Mouse (Mus musculus): ENCODE data around the gene Trip11.
A peak's percentile ranks its signal among the peaks of the same experiment; 100 is the strongest.
"Not testable (repeated sequence)": the region's sequence is repeated elsewhere in the genome, so short reads cannot be mapped to it uniquely, and the experiment has no call there.

Gene Trip11

GRCm38 (mm10) chr12:101912626-101913490 lies at the start of gene Trip11:
Gene Trip11 (minus strand): TSS chr12:101913267.
- peak; percentile 93 to 95 for DNase-seq

- DNase-seq, result not testable (repeated sequence)
Measured at GRCm38 (mm10) chr12:101958960-101959780, 46.1 kb upstream of the Trip11 start.

GRCm38 (mm10) chr12:101958556-101958955 lies 45.5 kb upstream of the Trip11 start:
- no peak for DNase-seq

- peak; percentile 96 to 99 for DNase-seq
Measured at GRCm38 (mm10) chr12:101957942-101958544, 45.0 kb upstream of the Trip11 start, which contains the start of gene Atxn3. Gene Atxn3 (minus strand): TSS chr12:101958246.

GRCm38 (mm10) chr12:101957079-101957941 lies 44.2 kb upstream of the Trip11 start:
- no peak for DNase-seq

- not testable (repeated sequence) for DNase-seq
Measured at GRCm38 (mm10) chr12:101955821-101956220, 42.8 kb upstream of the Trip11 start.

- no peak for DNase-seq
Measured at GRCm38 (mm10) chr12:101948801-101949200, 35.7 kb upstream of the Trip11 start.

- DNase-seq, result no peak
Measured at GRCm38 (mm10) chr12:101947986-101948385, 34.9 kb upstream of the Trip11 start.

GRCm38 (mm10) chr12:101937572-101937971 lies 24.5 kb upstream of the Trip11 start:
- no peak for DNase-seq

- DNase-seq, result no peak
Measured at GRCm38 (mm10) chr12:101935223-101935622, 22.2 kb upstream of the Trip11 start.

- DNase-seq, result no peak
Measured at GRCm38 (mm10) chr12:101928423-101928822, 15.4 kb upstream of the Trip11 start.

- no peak for DNase-seq
Measured at GRCm38 (mm10) chr12:101922313-101922712, 9.2 kb upstream of the Trip11 start.

GRCm38 (mm10) chr12:101919847-101920246 lies 6.8 kb upstream of the Trip11 start:
- no peak for DNase-seq

- DNase-seq, result no peak
Measured at GRCm38 (mm10) chr12:101917165-101917564, 4.1 kb upstream of the Trip11 start.

GRCm38 (mm10) chr12:101911346-101911745 lies 1.7 kb downstream of the Trip11 start:
- DNase-seq, result no peak

- no peak for DNase-seq
Measured at GRCm38 (mm10) chr12:101910360-101910759, 2.7 kb downstream of the Trip11 start.

- DNase-seq, result no peak
Measured at GRCm38 (mm10) chr12:101905817-101906216, 7.2 kb downstream of the Trip11 start.

- DNase-seq, result no peak
Measured at GRCm38 (mm10) chr12:101904906-101905305, 8.2 kb downstream of the Trip11 start.

GRCm38 (mm10) chr12:101904170-101904569 lies 8.9 kb downstream of the Trip11 start:
- no peak for DNase-seq

GRCm38 (mm10) chr12:101899671-101900245 lies 13.3 kb downstream of the Trip11 start:
- DNase-seq, result no peak

- no peak for DNase-seq
Measured at GRCm38 (mm10) chr12:101898966-101899365, 14.1 kb downstream of the Trip11 start.

GRCm38 (mm10) chr12:101897113-101897512 lies 16.0 kb downstream of the Trip11 start:
- no peak for DNase-seq

All from cerebellum, postnatal 25 days (tissue).